Mouse (Mus musculus) kidney, postnatal 14 days (tissue): ENCODE data around the gene Slc35b4.

ENCODE experiments used
- DNase-seq: peaks from one replicate; pipeline ENCODE4 v3.0.0; 2022; ENCODE audit warnings: mixed read lengths

The Slc35b4 gene

DNA sequence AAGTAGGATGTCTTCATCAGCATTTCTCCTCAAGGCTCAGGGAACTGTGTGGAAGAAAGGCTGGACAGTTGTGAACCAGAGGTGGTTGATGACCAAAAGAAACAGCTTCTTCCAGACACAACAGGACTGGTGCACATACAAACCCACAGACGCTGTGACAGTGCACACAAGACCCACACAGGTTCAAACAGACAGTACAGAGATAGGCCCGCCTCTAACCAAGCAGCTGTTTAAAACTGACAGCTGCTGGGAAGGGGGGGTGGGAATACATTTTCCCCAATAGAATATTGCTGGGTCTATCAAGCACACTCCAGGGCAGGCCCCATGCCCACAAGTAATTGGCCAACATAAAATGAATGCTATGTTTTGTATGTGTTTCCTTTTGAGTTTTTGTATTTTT, 52.5 kb downstream of the Slc35b4 start:
- no peak for DNase-seq

DNA sequence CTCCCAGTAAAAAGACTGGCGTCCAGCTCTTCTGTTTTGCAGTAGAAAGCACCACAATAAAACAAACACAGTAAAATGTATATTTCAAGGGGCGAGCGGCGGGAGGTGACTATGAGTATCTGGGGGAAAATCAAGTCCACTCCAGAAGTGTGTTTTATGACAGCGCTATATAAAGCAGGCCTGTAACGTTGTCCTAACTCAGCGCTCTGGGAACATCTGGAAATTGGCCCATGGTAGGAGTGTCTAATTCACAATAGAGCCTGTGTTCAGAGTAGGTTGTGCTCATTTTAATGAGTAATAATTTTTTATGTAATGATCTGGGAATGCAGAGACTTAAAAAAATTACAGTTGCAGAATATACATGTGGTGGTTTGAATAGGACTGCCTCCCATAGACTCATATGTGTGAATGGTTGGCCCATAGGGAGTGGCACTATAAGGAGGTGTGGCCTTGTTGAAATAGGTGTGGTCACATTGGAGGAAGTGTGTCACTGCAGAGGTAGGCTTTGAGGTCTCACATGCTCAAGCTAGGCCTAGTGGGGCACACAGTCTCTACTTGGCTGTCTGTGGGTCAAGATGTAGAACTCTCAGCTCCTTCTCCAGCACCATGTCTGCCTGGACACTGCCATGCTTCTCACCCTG, 60.0 kb downstream of the Slc35b4 start:
- DNase-seq: no peak

DNA sequence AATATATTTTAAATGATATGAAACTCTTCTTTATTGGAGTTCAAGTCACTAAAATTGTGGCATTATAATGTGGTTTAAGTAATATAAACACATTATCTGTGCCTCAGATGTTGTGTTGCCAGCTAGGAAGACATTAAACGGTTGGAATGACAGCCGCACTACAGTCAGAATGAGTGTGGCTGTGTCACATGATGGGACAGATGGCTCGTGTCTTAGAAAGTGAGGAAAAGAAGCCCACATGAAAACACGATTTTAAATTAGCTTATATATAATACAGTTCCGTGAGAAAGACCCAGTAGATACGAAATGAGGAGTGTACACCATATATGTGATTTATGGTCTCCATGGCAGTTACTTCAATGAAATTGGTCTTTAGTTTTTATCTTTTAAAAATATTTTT, 65.5 kb downstream of the Slc35b4 start:
- DNase-seq: no peak

DNA sequence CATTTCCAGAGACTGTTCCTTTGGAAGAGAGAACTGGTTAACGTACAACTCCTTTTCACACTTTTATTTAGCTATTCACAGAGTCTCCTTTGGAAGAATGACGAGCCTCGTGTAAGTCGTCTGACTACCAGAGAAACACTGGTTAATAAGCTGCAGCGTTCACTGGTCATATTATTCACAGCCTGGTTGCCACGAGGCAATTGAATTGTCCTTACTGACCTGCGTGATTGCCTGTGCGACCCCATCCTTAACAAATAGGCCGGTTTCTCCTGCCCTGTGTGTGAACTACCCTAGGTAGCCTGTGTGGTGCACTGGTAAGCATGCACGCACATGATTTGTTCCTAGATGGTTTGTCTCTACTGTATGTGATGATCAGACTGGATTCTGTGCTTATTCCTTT, 66.3 kb downstream of the Slc35b4 start:
- DNase-seq: peak; percentile 40
